Mouse (Mus musculus): ENCODE measurements around the gene Shmt2.

Shmt2 gene

DNA sequence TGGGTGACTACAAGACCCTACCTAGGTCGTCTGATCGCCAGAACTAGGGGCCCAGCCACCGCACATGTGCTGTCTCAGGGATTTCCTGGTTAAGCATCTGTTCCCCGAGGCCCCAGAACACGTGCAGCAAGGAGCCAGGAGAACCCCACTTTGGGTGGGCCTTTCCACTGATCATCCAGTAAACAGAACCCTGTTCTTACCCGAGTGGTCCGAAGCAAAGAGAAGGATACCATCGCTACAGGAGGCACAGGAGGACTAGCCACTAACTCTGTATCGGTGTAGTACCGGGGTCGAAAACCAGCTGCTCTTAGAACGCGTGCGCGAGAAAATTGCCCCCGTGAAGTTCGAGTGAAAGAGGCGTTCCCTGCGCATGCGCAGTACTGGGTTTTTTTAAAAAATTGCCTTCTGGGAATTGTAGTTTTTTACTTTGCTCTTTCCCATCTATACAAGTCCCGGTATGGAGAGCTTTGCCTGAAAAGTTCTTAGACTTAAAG is at the start of gene Shmt2:
Shmt2 (minus strand) TSS at position 357 of the 494 bp plus-strand sequence.
- peak; percentile 70 to 77 for DNase-seq (ENCODE audit: low spot score in 2 of 2)

DNA sequence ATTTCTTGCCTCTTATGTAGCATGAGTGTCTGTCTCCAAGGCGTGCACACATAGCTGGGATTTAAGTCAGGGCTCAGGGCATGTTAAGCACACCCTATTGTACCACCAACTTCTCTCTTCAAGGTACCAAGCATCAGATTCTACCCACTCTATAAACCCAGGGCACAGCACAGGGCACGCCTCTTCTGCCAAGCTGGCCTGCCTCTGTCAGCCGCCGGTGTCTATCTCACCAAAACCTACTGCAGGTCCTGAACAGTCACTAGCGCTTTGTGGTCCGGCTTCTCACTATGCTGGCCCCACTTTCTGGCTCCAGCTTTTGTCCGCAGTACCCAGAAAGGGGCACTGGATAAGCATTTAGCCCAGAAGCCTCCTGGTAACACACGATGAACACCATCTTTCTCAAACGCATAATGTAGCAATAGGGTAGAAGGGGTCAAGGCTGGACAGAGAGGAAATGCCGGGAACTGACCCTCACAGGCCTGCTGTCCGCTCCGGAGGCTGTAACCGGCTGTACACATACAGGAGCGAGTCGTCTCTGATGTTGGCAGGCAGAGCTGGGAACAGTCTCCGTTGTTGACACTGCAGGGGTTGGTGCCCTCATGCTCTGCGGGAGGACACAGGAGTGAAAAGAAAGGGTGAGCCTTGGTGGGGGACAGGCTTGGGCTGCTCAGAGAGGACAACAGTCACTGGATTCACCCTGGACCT is 48.8 kb upstream of the Shmt2 start:
- DNase-seq (ENCODE audit: low spot score in 2 of 2) = no peak

DNA sequence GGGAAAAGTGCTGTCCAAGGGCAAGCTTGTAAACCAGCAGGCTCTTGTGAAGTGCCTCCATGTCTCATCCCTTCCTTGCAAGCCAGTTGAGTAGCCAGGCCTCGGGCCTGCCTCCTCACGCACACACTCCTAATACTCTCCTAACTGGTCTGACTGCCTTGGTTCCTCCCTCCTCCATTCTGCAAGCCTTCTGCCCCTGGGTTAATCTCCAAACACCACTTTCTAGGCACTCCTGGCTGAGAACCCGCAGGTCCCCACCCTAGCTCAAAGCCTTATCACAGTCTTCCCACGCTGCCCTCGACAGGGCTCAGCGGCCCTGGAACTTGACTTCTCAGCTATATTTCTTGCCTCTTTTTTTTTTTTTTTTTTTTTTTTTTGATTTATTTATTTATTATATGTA is 48.1 kb upstream of the Shmt2 start:
- DNase-seq (ENCODE audit: low spot score in 2 of 2) = no peak

DNA sequence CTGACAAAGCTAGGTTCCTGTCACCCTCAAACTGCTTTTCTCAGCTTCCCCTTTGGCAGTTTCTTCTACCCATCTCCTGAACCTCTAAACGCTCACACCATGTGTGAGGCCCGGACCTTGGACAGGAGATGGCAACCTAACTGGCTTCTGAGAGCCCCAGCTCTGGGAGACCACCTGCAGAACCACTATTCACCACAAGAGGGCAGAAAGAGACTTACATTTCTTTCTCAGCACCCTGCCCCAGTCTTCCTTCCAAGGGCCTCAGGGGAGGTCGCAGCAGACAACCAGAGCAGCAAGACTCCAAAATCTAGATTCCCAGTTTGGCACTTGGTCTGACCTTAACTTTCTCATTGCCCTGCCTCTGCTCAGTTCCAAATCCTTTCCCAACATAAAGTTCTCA is 47.2 kb upstream of the Shmt2 start:
- DNase-seq (ENCODE audit: low spot score in 2 of 2) = peak in 1 of 2 experiments; percentile 56

DNA sequence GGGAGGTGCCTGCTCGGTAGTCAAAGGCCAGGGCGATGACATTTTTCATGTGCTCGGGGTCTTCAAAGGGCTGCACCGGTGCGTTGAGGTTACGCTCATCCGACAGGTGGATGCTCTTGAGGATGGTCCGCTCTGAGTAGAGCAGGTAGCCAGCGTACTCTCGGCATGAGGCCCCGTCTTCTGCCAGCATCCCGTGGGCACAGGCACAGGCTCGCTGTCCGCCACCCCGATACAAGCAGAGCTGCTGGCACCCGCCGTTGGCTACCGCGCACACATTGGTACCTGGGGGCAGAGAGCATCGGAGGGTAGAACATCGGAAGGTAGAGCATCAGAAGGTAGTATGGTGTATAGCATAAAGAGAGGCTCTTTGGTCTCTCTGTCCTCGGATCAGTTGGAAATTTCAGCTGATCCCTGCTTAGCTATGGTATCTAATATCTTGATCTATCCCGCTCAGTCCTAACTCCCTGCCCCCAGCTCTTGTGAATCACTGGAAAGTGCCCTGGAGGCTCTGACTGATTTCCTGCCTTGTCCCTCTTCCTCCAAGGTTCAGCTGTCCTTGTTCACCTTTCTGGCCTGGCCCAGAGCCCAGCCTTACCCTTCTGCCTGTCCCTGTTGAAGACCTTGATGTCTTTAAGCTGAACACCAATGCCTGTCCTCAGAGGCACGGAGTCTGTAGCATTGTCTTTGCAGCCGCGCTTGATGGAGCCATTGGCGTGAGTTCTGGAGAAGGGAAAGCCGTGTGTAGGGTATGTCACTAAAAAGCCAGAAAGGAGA is 44.5 kb upstream of the Shmt2 start:
- no peak for DNase-seq (ENCODE audit: low spot score in 2 of 2)

DNA sequence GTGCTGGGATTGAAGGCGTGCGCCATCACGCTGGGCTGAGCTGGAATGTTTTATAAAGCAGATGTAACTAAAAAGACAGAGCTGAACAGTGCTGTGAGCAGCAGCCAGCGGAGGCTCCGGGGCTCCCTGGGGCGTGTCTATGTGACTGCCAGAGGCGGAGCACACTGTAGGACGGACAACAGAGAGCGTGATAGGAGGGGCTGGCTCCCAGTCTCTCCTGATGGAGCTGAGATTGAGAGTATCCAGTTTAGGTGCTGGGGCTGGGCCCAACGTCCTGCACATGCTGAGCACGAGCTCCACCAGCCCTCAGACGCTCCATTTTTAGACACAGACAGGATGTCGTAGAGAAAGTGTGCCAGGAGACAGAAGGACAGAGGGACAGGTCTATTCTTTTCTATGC is 42.1 kb upstream of the Shmt2 start:
- no peak for DNase-seq (ENCODE audit: low spot score in 2 of 2)

DNA sequence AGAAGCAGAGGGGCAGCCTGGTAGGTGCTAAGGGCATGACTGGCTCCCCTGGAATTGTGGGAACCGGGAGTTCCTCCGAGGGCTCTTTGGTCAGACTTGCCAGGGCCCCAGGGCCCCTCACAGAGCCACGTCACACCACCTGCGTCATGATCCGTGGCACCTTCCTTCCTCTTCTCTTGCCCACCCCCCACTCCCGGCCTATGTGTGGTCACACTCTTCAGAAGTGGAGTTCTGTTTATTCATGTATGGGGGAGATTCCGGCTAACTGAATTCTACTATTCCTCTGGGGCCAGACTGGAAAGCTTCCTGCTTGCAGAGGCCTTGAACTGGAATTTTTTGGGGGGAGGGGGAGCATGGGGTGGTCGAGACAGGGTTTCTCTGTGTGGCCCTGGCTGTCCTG is 41.6 kb upstream of the Shmt2 start:
- DNase-seq (ENCODE audit: low spot score in 2 of 2) = no peak

DNA sequence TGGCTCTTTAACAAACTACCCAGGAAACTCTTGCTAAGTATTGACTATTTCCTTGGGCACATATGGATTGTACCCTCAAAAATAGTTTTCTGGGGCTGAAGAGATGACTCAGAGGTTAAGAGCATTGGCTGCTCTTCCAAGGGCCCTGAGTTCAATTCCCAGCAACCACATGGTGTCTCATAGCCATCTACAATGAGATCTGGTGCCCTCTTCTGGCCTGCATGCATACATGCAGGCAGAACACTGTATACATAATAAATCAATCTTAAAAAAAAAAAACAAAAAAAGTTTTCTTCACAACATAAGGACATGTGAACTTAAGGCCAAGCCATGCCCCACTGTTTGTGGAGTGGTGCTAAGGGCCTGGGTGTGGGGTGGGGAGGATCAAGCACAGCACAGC is 38.9 kb upstream of the Shmt2 start:
- no peak for DNase-seq (ENCODE audit: low spot score in 2 of 2)

DNA sequence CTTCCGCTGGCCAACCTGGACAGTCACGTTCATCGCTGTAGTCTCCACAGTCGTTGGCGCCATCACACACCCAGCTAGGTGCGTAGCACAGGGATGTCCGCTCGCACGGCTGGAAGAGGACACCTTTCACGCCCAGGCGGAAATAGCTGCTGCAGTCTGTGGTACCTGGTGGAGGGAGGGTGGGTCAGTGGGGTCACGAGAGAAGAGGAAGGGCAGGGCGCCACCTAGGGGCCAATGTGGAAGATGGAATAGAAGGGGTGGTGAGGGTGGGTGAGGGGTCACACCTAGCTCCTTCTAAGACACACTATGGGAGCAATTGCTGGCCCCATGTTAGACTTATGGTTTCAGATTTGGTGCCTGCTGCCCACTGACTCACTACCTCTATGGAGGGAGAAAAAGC is 35.2 kb upstream of the Shmt2 start:
- no peak for DNase-seq (ENCODE audit: low spot score in 2 of 2)

DNA sequence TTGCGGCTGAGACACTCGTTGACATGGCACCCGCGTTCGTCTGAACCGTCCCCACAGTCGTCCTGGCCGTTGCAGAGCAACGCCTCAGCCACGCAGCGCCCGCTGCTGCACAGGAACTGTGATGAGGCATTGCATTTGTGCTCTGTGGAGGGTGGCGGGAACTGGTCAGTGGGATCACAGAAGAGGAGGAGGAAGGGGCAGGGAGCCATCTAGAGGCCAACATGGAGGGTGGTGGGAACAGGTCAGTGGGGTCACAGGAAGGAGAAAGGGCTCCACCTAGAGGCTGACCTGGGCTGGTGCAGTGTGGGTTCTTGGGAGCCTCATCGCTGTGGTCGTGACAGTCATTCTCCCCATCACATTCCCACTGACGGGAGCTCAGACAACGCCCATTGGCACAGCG is 33.5 kb upstream of the Shmt2 start:
- no peak for DNase-seq (ENCODE audit: low spot score in 2 of 2)

DNA sequence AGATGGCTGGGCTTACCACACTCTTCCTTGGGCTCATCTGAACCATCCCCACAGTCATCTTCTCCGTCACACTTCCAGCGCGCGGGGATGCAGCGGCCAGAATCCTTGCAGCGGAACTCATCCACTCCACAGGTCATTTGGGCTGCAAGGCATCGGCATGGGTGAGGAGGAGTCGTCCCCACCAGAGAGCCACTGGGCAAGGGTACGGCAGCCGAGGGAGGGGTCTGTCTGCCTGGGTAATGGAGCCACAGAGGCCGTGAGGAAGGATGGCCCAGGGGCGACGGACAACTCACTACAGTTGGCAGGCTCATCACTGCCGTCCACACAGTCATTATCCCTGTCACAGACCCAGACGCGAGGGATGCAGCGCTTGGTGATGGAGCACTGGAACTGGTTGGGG is 27.6 kb upstream of the Shmt2 start:
- no peak for DNase-seq (ENCODE audit: low spot score in 2 of 2)

DNA sequence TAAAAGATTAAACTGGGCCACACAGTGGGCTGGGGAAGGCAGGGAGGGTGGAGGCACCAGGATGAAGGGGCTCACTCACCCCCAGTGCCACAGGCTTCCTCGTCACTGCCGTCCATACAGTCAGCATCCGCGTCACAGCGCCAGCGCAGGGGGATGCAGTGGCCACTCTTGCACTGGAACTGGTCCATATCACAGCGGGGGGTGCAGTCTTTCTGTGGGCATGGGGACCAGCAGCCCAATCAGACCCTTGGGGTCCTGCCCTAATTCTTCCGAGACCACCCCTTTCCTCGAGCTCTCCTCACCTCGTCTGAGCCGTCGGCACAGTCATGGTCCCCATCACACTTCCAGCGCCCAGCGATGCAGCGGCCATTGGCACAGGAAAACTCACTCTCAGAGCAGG is 26.0 kb upstream of the Shmt2 start:
- DNase-seq (ENCODE audit: low spot score in 2 of 2) = no peak

DNA sequence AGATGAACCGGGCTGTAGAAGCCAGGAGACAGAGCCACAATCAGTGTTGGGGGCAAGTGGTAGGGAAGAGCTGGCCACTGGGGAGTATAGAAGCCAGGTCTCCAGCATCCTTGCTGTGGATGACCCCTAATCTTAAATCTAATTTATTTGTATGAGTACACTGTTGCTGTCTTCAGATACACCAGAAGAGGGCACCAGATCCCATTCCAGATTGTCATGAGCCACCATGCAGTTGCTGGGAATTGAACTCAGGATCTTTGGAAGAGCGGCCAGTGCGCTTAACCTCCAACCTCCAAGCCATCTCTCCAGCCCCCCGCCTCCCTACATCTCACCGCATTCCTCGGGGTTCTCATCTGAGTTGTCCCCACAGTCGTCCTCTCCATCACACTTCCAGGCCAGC is 24.3 kb upstream of the Shmt2 start:
- no peak for DNase-seq (ENCODE audit: low spot score in 2 of 2)

DNA sequence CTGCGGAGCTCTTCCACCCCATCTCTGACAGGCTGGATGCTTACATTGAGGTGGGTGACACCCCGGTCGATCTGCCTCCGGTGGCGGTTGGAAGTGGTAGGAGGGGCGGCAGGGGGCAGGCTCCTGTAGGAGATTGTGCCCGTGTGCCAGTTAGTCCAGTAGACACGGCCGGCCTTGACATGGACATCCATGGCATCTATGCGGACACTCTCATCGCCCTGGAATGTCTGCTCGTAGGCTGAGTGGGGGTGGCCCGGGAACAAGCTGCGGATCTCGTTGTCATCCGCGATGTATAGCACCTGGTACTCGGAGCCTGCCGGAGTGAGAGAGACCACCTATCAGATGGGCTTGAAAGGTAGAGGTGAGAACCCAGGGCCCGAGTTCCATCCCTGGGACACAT is 22.1 kb upstream of the Shmt2 start:
- DNase-seq (ENCODE audit: low spot score in 2 of 2) = no peak

DNA sequence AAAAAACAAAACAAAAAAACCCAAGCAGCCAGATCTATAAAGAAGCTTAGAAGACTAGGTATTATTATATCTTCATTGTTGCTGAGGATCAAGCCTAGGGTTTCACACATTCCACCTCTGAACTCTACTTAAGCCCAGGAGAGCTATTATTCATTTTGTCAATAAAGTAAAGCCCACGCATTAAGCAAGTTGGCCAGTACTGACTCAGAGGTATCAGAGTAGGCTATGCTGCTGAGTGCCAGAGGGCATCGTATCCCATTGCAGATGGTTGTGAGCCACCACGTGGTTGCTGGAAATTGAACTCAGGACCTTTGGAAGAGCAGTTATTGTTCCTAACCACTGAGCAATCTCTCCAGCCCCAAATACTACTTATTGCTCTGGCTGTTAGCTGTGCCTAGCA is 21.7 kb upstream of the Shmt2 start:
- DNase-seq (ENCODE audit: low spot score in 2 of 2) = no peak

DNA sequence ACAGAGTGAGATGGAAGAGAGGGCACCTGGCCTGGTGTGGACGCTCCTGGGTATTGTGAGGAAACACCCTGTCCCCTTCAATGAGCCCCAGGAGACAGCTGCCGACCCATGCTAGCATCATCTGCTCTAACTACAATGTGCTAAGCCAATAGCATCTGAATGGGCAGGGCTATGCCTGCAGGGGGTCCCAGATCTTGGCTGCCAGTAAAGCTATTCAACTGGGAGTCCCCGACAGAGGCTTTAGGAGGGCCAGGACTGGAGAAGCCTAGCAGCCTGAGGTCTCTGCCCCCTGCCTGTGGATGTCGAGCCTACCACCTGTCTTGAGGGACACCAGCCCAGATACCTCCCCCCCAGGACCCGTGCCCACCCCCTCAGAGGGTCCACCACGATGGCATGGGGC is 20.5 kb upstream of the Shmt2 start:
- no peak for DNase-seq (ENCODE audit: low spot score in 2 of 2)

DNA sequence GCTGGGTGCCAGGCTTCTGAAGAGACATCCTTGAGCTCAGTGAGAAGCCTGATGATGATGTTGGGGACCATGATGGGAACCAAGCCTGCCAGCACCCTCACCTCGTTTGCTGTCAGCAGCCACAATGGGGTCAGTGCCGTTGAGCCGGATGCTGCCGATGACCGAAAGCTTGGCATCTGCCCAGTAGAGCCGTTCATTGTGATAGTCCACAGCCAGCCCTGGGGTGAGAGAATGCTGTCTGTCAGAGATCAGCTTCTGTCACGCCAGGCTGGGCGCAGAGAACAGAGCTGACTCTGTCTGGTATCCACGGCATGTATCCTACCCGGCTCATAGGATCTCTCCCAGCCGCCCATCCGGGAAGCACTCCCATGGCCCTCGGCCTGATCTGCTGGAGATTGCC is 19.8 kb upstream of the Shmt2 start:
- no peak for DNase-seq (ENCODE audit: low spot score in 2 of 2)

DNA sequence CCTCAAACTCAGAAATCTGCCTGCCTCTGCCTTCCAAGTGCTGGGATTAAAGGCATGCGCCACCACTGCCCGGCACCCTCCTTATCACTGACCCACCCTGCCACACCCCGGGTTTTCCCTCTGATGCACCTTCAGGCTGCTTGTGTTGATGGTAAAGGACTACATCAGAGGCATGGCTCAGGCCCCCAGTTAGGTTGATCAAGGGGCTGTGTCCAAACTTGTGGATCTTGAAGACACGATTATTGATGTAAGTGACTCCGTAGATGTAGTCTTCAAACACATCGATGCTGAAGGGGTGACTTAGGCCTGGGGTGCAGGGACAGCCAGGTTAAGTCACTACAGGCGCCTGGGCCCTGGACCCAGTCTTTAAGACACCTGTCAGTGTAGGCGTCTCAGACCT is 19.3 kb upstream of the Shmt2 start:
- DNase-seq (ENCODE audit: low spot score in 2 of 2) = no peak

DNA sequence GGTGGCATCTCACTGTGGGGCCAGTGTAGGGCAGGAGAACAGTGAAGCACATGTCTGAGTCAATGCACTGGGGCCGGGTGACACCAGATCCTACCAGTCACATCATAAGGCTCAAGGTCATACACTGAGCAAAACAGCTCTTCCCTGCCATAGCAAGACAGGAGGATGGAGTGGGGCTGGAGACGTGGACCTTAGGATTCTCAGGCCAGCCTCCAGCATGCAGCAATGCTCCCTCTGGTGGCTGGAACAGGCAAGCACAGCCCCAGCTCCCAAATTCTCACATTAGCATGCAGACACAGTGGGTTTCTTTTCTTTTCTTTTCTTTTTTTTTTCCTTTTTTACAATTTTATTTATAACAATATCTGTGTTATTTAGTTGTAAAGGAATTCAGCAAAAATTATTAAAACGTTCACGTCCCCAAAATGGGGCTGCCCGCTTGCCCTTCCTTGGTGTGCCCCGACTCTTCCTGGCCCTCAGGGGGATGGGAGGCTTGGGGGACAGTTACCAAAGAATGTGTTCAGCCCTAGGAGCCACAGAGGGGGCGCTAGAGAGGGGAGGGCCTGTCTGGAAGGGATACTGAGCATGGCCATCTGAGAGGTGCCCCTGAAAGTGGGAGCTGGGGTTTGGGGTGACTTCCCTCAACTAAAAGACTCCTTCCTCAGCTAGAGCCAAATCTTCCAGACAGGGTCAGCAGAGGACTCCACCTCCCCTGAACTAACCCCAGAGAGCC is 15.8 kb upstream of the Shmt2 start:
- peak; percentile 73 to 76 for DNase-seq (ENCODE audit: low spot score in 2 of 2)

DNA sequence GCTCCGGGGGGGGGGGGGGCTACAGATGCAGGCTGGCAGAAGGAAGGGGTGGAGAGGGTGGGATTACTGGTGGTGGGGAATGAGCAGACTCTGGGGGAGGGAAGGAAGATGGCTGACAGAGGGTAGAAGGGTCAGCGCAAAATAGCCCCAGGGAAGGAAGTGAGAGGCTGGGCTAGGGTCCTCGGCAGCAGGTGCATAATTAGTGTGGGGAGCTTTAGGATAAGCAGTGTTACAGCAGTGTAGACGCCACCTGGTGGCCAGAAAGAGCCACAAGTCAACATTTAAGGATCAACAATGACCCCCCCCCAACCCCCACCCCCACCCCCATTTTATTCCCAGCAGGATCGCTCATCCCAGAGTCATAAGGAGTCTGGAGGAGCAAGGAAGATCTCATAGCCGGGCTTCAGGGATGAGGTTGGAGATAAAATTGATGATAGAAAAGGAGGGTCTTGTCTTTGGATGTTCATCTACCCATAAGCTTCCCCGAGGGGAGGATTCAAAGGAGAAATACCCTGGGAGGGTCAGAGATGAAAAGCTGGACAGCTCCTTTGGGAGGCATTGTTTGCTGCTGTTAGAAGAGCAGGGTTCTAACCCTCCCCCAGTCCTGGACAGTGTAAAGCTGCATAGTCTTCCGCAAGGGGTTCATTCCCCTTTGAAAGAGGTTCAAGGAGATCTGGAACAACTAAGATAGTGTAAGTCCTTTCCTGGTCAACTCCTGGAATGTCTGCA is 14.5 kb upstream of the Shmt2 start:
- DNase-seq (ENCODE audit: low spot score in 2 of 2) = peak in 1 of 2 experiments; percentile 45

DNA sequence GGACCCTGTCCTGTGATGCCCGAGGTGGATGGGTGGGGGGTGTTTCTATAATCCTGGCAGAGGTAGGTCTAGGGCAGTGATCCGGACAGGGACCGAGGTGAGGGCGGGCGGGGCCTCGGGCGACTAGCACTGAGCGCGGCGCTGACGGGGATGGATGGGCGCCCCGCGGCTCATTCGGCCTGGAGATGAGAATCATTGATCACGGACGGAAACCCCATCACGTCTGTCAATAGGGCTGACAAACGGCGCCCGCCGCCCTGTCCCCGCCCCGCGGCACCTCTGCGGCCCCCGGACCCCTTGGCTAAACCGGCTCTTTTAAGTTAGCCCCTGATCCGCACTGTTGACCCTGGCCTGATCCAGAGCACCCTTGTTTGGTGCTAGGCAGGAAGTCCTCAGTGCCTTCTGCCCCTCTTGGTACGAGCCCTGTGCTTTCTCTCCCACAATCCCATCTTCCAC is 12.7 kb upstream of the Shmt2 start:
- DNase-seq (ENCODE audit: low spot score in 2 of 2) = no peak
